Mouse (Mus musculus) retina, adult 2 months (tissue): ENCODE data around the gene Adh7.

Experiments used
- DNase-seq: peaks from one replicate; pipeline ENCODE4 v3.0.0-alpha.2; 2012; ENCODE audit warnings: low read depth, low spot score

The Adh7 gene

DNA sequence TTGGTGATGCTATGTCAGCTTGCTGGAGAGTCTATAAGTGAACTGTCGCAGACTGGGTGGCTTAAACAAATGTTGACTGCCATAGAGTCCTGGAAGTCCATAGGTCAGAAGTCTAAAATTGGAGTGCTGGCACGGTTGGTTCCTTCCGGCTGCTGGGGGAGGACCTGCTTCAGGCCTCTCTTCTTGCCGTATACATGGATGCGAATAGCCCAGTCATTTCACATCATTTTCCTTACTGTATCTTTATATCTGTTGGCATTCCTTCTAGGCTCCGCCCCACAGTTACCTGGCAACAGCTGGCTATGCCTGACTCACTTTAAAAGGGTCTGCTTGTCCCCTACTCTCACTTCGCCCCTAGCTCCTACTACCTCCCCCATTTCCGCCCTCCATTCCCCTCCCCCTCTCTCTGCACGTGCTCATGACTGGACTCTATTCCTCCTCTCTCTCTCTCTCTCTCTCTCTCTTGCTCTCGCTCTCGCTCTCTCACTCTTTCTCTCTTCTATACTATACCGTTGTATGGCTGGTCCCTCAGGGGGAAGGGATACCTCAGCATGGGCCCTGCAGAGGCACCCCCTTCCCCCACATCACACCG lies 6.9 kb downstream of the Adh7 start:
- DNase-seq = no peak

DNA sequence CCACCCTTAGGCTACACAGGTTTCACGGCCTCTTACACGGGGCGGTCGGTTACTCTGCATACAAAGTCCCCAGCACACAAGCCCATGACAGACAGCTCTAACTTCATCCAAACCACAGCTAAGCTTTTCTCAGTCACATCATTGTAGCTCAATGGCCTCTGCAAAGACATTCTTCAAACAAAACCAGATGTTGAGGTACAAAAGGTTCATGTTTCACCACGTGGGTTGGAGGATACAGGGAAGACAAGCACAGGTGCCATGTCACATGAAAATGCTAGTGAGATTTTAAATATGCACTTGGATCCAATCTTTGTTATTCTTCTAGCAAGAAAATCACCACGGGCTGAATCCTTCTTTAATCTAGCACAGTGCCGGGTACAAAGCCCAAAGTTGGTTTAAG lies 7.8 kb downstream of the Adh7 start:
- DNase-seq = no peak

DNA sequence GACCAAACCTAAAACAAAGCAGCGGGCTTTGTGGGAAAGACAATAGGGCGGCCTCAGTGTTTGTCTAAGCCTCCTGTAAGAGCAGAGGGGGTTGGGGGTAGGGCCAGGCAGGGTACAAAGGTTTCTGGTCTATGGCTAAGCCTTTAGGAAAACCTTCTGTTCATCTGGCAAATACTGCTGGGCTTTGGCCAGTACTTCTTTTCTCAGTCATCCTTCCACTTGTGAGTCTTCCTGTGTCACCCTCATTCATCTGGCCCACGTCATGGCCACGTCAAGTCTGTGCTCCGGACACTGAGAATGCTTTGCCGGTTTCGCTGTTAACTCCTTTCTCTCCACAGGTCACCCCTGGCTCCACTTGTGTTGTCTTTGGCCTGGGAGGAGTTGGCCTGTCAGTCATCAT lies 8.3 kb downstream of the Adh7 start:
- no peak for DNase-seq

- DNase-seq = no peak
Measured at GRCm38 (mm10) chr3:138226476-138226875, 8.9 kb downstream of the Adh7 start.

GRCm38 (mm10) chr3:138227082-138227481 lies 9.5 kb downstream of the Adh7 start:
- DNase-seq = no peak

- DNase-seq = no peak
Measured at GRCm38 (mm10) chr3:138227782-138228181, 10.2 kb downstream of the Adh7 start.

DNA sequence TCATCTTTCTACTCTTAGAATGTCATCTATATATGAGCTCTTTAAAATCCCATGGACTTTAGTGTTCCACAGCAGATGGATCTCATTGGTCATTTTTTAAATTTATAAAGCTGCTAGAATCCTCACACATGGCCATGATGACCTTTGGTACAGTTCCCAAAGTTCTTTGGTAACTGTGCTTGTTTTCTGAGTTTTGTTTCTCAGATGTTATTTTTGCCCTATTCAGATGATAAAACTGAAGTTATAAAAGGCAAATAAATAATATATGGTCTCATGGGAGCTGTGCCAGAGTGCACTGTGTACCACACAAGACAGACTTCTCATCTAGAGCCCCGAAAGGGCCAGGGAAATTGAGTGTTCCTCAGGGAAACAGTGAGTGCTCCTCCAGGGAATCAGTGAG lies 11.9 kb downstream of the Adh7 start:
- no peak for DNase-seq

DNA sequence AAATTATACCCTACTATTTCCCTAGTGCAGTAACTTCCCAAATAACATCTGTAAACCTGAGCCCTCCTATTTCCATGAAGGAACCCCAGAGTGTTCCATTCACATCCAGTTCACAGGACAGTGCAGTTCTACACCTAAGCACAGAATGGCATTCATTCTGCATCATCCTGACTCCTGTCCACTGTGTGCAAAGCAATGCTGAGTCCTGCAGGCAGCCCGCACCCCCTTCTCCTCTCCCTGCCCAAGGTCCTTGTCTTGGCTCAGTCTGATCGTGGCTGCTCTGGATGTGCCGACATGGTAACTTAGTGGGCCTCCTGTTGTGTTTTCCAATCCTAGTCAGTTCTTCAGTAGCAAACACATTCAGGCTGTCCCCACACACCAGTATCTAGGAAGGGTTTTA lies 12.7 kb downstream of the Adh7 start:
- no peak for DNase-seq

- DNase-seq = no peak
Measured at GRCm38 (mm10) chr3:138231531-138231930, 14.0 kb downstream of the Adh7 start.

GRCm38 (mm10) chr3:138236546-138237163 lies 19.1 kb downstream of the Adh7 start:
- DNase-seq = no peak

DNA sequence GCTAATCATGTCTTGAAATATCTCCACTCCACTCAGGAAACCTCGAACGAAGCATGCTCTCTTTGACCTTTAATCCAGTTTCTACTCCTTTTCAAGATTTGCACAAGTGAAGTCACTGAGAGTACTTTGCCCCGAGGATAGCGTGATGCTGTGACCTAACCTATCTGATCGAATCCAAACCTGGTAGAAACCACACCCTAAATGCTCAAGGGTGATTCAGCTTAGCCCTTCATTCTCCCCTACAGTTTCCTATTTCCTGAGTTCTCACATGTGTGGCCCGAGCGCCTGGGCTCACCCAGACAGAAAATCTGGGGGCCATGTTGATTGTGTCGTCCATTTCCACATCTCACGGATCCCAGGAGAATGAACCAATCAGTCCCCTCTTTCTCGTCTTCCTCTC lies 20.5 kb downstream of the Adh7 start:
- DNase-seq = no peak

- DNase-seq = no peak
Measured at GRCm38 (mm10) chr3:138239461-138239860, 21.9 kb downstream of the Adh7 start.

- no peak for DNase-seq
Measured at GRCm38 (mm10) chr3:138240411-138240810, 22.9 kb downstream of the Adh7 start.

- DNase-seq = no peak
Measured at GRCm38 (mm10) chr3:138240942-138241341, 23.4 kb downstream of the Adh7 start.

- DNase-seq = no peak
Measured at GRCm38 (mm10) chr3:138241371-138241770, 23.8 kb downstream of the Adh7 start.

- no peak for DNase-seq
Measured at GRCm38 (mm10) chr3:138242021-138242726, 24.6 kb downstream of the Adh7 start.

DNA sequence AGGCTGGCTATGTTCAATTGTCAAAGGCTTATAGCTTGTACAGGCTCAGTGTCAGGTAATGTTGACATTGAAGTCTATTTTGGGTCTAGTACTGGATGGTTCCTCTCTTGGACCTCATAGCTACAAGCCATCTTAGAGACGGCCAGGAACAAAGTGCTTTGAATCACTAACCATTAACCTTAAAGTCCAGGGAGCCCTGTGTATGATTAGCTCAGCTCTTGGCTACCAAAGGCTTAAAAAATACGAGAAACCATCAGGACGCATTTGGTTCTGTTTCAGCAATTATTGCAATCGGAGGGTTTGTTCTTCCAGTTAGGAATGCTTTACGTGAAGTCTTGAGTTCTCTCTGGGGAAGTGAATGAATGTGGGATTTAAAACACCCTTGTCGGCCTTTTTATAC lies 25.4 kb downstream of the Adh7 start:
- no peak for DNase-seq

DNA sequence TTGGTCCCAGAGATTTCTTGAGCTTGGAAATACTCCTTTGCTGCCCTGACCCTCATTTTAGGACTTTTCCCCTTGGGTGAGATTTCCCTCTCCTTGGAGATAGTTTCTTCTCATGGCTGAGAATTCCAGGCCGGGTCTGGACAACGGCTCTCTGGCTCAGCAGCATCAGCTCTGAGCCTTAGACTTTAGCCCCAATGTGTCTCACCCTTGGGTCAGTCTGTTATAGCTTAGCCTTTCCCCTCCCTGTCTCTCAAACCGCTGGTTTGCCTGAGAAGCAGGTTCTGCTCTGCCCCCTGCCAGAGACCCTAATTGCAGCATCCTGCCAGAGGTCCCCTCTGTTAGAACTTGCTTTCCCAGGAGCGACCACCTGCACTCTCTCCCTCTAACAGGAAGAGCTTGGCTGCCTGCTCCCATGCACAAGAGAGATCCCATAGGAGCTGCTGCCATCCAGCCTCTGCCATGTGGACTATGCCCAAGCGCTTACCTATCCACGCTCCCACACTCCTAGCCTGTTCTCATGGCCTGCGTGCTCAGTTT lies 26.8 kb downstream of the Adh7 start:
- DNase-seq = no peak

GRCm38 (mm10) chr3:138246511-138247020 lies 29.0 kb downstream of the Adh7 start:
- no peak for DNase-seq

- DNase-seq = no peak
Measured at GRCm38 (mm10) chr3:138247241-138247640, 29.7 kb downstream of the Adh7 start.

DNA sequence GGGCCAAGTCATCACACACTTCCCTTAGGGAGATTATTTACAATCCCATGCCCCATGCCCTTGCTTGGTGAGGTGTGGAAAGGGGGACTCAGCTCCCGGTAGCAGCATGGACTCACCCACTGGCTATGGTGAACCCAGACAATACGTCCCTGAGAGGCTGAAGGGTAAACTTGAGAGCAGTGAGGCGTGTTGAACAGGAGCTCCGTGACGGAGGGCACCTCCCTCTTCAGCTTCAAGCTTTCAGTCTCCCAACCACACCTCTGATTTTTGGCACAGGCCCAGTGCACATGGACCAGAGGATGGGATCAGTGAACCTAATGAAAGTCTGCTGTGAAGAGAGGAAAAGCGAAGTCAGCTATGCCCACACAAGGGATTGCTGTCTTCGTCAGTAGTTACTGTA lies 30.5 kb downstream of the Adh7 start:
- no peak for DNase-seq

- DNase-seq = no peak
Measured at GRCm38 (mm10) chr3:138248746-138249145, 31.2 kb downstream of the Adh7 start.

GRCm38 (mm10) chr3:138251156-138251555 lies 33.6 kb downstream of the Adh7 start:
- DNase-seq = no peak
